Mouse (Mus musculus): ENCODE data around the gene Ttc7b.

- TF ChIP-seq CTCF (IDR thresholded peaks at IDR 0.05) (no peak), EP300 (IDR thresholded peaks at IDR 0.05) (no peak)
Observed at GRCm38 (mm10) chr12:100408714-100409113, 111.9 kb downstream of the Ttc7b start.
